Mouse (Mus musculus): ENCODE measurements at regions not wholly inside any gene's neighbourhood (a gene's known extent, or its start where the extent isn't known, plus 50 kb on each side); places are given as distances from the start of the nearest gene placed in this dataset.
A peak's percentile ranks its signal among the peaks of the same experiment; 100 is the strongest.

DNA sequence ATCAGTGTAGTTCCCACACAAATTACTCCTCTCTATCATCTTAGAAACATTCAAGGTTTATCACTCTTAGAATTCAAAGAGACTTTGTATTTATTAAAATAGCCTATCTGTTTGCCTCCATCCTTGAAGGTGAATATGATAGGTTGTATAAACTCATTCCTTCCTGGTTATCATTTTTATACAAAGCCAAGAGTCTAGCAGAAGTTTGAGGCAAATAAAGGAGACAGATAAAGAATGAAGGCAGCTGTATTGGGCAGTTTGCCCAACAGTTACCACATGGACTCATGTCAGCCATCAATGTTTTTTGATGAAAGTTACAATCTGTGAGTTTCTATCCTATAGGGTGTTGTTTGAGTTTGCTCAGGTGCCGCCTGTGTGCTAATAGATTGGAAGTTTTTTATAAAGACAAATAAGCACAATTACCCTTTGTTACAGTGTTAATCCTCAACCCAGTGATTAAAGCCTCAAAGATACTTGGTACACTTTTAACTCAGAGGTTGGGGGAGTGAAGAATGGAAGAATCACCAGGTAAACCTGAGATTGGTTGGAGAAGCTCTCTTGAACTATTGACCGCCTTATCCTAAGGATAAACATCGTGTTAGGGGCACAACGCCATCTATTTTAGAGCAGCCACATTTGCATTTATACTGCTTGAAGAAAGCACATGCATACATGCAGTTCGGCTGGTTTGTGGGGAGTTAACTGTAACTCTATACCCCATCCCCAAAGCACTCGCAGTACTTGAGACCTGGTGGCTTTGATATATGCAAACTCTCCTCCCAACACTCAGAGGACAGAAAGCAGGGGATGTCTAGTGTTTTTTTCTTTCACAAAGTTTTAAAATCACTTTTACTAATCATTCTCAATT is 175.6 kb upstream of the Gm11114 start:
- Histone ChIP-seq H3K9ac (replicated peaks; ENCODE audit: low read length) (no peak overlapping the region), H3K27ac (replicated peaks; ENCODE audit: low read depth, low read length) (no peak overlapping the region), H3K4me3 (ENCODE audit: low read depth, low read length) (no peak overlapping the region), H3K36me3 (replicated peaks; ENCODE audit: control insufficient read depth, insufficient read depth, low read depth, low read length) (no peaks in the 10 kb centered on the region), H3K4me2 (ENCODE audit: low read depth, low read length) (no peak overlapping the region), H3K9me3 (replicated peaks; ENCODE audit: control insufficient read depth, low read length) (no peaks in the 10 kb centered on the region), H3K27me3 (ENCODE audit: control insufficient read depth, insufficient read depth, low read length) (no peaks in the 10 kb centered on the region), H3K4me1 (ENCODE audit: control insufficient read depth, insufficient read depth, low read length) (no peaks in the 10 kb centered on the region)
- no peak for ATAC-seq (replicated peaks; ENCODE audit: insufficient number of reproducible peaks, low FRiP score, low TSS enrichment, low read depth)
- no peak for DNase-seq (ENCODE audit: low spot score)
- 67% methylated on average over 6 of the region's 6 CpGs for WGBS

DNA sequence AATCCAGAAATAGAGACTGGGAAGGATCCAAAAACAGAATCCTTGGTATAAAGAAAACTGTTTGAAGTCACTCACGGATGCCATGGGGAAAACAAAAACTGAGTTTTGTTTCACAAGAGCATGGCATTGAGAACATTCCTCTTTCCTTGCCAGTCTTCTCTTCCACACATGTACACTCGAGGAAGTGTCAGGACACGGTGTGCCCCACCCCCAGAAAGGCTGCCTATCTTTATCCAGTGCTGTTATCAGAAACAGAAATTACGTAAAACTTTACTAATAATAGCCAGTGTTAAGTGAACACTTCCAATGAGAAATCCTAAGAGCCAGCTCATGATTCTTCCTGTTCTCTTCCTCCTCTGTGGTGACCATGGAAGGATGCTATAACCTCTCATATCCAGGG is 172.7 kb upstream of the Gm11114 start:
- ATAC-seq (replicated peaks; ENCODE audit: insufficient number of reproducible peaks, low FRiP score, low TSS enrichment, low read depth) = no peak
- Histone ChIP-seq H3K9ac (replicated peaks; ENCODE audit: low read length) (no peak overlapping the region), H3K27me3 (ENCODE audit: control insufficient read depth, insufficient read depth, low read length) (no peaks in the 10 kb centered on the region), H3K4me2 (ENCODE audit: low read depth, low read length) (no peak overlapping the region), H3K9me3 (replicated peaks; ENCODE audit: control insufficient read depth, low read length) (no peaks in the 10 kb centered on the region), H3K36me3 (replicated peaks; ENCODE audit: control insufficient read depth, insufficient read depth, low read depth, low read length) (no peaks in the 10 kb centered on the region), H3K4me3 (ENCODE audit: low read depth, low read length) (no peak overlapping the region), H3K27ac (replicated peaks; ENCODE audit: low read depth, low read length) (no peak overlapping the region), H3K4me1 (ENCODE audit: control insufficient read depth, insufficient read depth, low read length) (no peaks in the 10 kb centered on the region)
- WGBS = 77% methylated on average over 4 of the region's 4 CpGs
- no peak for DNase-seq (ENCODE audit: low spot score)

GRCm38 (mm10) chr9:85144363-85144762 is 168.2 kb upstream of the Gm11114 start:
- H3K9me3 ChIP-seq (replicated peaks; ENCODE audit: control insufficient read depth, low read length) = no peaks in the 10 kb centered on the region
- H3K4me2 ChIP-seq (ENCODE audit: low read depth, low read length) = no peak overlapping the region
- DNase-seq (ENCODE audit: low spot score) (no peak), ATAC-seq (replicated peaks; ENCODE audit: insufficient number of reproducible peaks, low FRiP score, low TSS enrichment, low read depth) (no peak)
- WGBS = 83% methylated on average over 2 of the region's 2 CpGs
- no peaks in the 10 kb centered on the region for H3K4me1 ChIP-seq (ENCODE audit: control insufficient read depth, insufficient read depth, low read length)
- H3K27ac ChIP-seq (replicated peaks; ENCODE audit: low read depth, low read length) = no peak overlapping the region
- H3K9ac ChIP-seq (replicated peaks; ENCODE audit: low read length) = no peak overlapping the region
- no peaks in the 10 kb centered on the region for H3K27me3 ChIP-seq (ENCODE audit: control insufficient read depth, insufficient read depth, low read length)
- no peaks in the 10 kb centered on the region for H3K36me3 ChIP-seq (replicated peaks; ENCODE audit: control insufficient read depth, insufficient read depth, low read depth, low read length)
- no peak overlapping the region for H3K4me3 ChIP-seq (ENCODE audit: low read depth, low read length)

DNA sequence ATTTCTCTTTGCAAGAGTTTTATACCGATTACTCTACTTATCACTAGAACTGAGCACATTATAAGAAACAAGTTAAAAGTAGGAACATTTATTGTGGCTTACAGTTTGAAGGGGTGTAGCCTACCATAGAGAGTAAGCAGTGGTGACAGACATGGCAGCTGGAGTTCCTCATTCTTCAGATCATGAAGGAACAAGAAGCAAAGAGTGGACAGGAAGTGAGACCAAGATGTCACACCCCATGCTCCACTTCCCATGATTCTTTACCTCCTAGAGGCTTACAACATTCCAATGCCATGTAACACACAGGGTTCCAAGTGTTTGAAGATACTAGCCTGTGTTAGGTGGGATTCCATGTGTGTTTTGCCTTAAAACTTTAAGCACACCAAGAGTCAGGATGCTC is 146.9 kb upstream of the Gm11114 start:
- ATAC-seq (replicated peaks; ENCODE audit: insufficient number of reproducible peaks, low FRiP score, low TSS enrichment, low read depth) = no peak
- Histone ChIP-seq H3K4me1 (ENCODE audit: control insufficient read depth, insufficient read depth, low read length) (no peaks in the 10 kb centered on the region), H3K9me3 (replicated peaks; ENCODE audit: control insufficient read depth, low read length) (no peaks in the 10 kb centered on the region), H3K27me3 (ENCODE audit: control insufficient read depth, insufficient read depth, low read length) (no peaks in the 10 kb centered on the region), H3K4me2 (ENCODE audit: low read depth, low read length) (no peak overlapping the region), H3K36me3 (replicated peaks; ENCODE audit: control insufficient read depth, insufficient read depth, low read depth, low read length) (no peaks in the 10 kb centered on the region), H3K9ac (replicated peaks; ENCODE audit: low read length) (no peak overlapping the region), H3K4me3 (ENCODE audit: low read depth, low read length) (no peak overlapping the region), H3K27ac (replicated peaks; ENCODE audit: low read depth, low read length) (no peak overlapping the region)
- no peak for DNase-seq (ENCODE audit: low spot score)
- 97% methylated on average over 1 of the region's 1 CpGs for WGBS

DNA sequence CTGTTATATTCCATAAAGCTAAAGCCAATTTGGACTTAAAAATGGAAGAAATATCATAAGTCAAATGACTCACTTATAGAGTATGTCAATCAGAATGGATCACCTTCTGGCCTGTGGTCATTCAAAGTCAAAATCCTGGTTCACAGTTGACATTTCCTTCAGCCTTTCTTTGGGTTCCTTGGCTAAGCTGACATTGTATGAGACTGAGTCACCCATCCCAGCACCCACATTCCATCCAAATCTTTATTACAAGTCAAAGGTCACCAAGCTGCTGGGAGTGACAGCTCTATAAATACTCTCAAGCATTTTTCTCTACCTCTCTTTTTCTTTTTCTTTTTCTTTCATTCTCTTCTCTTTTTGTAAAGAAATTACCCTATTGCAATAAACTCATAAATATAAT is 145.3 kb upstream of the Gm11114 start:
- no peak overlapping the region for H3K4me2 ChIP-seq (ENCODE audit: low read depth, low read length)
- DNase-seq (ENCODE audit: low spot score) (no peak), ATAC-seq (replicated peaks; ENCODE audit: insufficient number of reproducible peaks, low FRiP score, low TSS enrichment, low read depth) (no peak)
- H3K27ac ChIP-seq (replicated peaks; ENCODE audit: low read depth, low read length) = no peak overlapping the region
- no peaks in the 10 kb centered on the region for H3K27me3 ChIP-seq (ENCODE audit: control insufficient read depth, insufficient read depth, low read length)
- no peak overlapping the region for H3K4me3 ChIP-seq (ENCODE audit: low read depth, low read length)
- no peak overlapping the region for H3K9ac ChIP-seq (replicated peaks; ENCODE audit: low read length)
- H3K36me3 ChIP-seq (replicated peaks; ENCODE audit: control insufficient read depth, insufficient read depth, low read depth, low read length) = no peaks in the 10 kb centered on the region
- no peaks in the 10 kb centered on the region for H3K4me1 ChIP-seq (ENCODE audit: control insufficient read depth, insufficient read depth, low read length)
- H3K9me3 ChIP-seq (replicated peaks; ENCODE audit: control insufficient read depth, low read length) = no peaks in the 10 kb centered on the region

GRCm38 (mm10) chr9:85174431-85174830 is 138.1 kb upstream of the Gm11114 start:
- ATAC-seq (replicated peaks; ENCODE audit: insufficient number of reproducible peaks, low FRiP score, low TSS enrichment, low read depth) (no peak), DNase-seq (ENCODE audit: low spot score) (peak; percentile 7)
- no peak overlapping the region for H3K27ac ChIP-seq (replicated peaks; ENCODE audit: low read depth, low read length)
- no peaks in the 10 kb centered on the region for H3K27me3 ChIP-seq (ENCODE audit: control insufficient read depth, insufficient read depth, low read length)
- H3K36me3 ChIP-seq (replicated peaks; ENCODE audit: control insufficient read depth, insufficient read depth, low read depth, low read length) = no peaks in the 10 kb centered on the region
- H3K4me3 ChIP-seq (ENCODE audit: low read depth, low read length) = no peak overlapping the region
- H3K4me2 ChIP-seq (ENCODE audit: low read depth, low read length) = no peak overlapping the region
- H3K9ac ChIP-seq (replicated peaks; ENCODE audit: low read length) = no peak overlapping the region
- H3K9me3 ChIP-seq (replicated peaks; ENCODE audit: control insufficient read depth, low read length) = no peaks in the 10 kb centered on the region
- no peaks in the 10 kb centered on the region for H3K4me1 ChIP-seq (ENCODE audit: control insufficient read depth, insufficient read depth, low read length)
- 63% methylated on average over 3 of the region's 3 CpGs for WGBS

DNA sequence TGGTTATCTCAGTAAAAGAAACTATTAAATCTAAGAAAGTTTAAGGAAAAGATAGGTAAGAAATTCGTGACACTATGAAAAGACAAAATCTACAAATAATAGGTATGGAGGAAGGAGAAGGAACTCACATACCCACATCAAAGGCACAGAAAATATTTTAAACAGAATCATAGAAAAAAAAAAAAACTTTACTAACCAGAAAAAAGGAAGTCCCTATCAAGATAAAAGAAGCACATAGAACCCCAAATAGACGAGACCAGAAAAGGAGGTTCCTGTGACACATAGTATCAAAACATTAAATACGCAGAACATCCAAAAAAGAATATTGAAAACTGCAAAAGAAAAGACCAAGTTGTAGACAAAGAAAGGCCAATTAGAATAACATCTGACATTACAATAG is 111.4 kb upstream of the Gm11114 start:
- H3K4me1 ChIP-seq (ENCODE audit: control insufficient read depth, insufficient read depth, low read length) = no peaks in the 10 kb centered on the region
- no peak for ATAC-seq (replicated peaks; ENCODE audit: insufficient number of reproducible peaks, low FRiP score, low TSS enrichment, low read depth)
- no peaks in the 10 kb centered on the region for H3K27me3 ChIP-seq (ENCODE audit: control insufficient read depth, insufficient read depth, low read length)

GRCm38 (mm10) chr9:85224870-85225269 is 87.7 kb upstream of the Gm11114 start:
- Histone ChIP-seq H3K9me3 (replicated peaks; ENCODE audit: control insufficient read depth, low read length) (no peaks in the 10 kb centered on the region), H3K27ac (replicated peaks; ENCODE audit: low read depth, low read length) (no peak overlapping the region), H3K4me2 (ENCODE audit: low read depth, low read length) (no peak overlapping the region), H3K27me3 (ENCODE audit: control insufficient read depth, insufficient read depth, low read length) (no peaks in the 10 kb centered on the region), H3K9ac (replicated peaks; ENCODE audit: low read length) (no peak overlapping the region), H3K36me3 (replicated peaks; ENCODE audit: control insufficient read depth, insufficient read depth, low read depth, low read length) (no peaks in the 10 kb centered on the region), H3K4me1 (ENCODE audit: control insufficient read depth, insufficient read depth, low read length) (no peaks in the 10 kb centered on the region), H3K4me3 (ENCODE audit: low read depth, low read length) (no peak overlapping the region)
- no peak for DNase-seq (ENCODE audit: low spot score)
- ATAC-seq (replicated peaks; ENCODE audit: insufficient number of reproducible peaks, low FRiP score, low TSS enrichment, low read depth) = no peak
- WGBS = 75% methylated on average over 3 of the region's 3 CpGs

More for the DNA sequence above, 111.4 kb upstream of the Gm11114 start:
- Histone ChIP-seq H3K36me3 (replicated peaks; ENCODE audit: control insufficient read depth, insufficient read depth, low read depth, low read length) (no peaks in the 10 kb centered on the region), H3K9me3 (replicated peaks; ENCODE audit: control insufficient read depth, low read length) (no peaks in the 10 kb centered on the region), H3K4me2 (ENCODE audit: low read depth, low read length) (no peak overlapping the region), H3K4me3 (ENCODE audit: low read depth, low read length) (no peak overlapping the region), H3K9ac (replicated peaks; ENCODE audit: low read length) (no peak overlapping the region), H3K27ac (replicated peaks; ENCODE audit: low read depth, low read length) (no peak overlapping the region)
- no peak for DNase-seq (ENCODE audit: low spot score)
- 85% methylated on average over 3 of the region's 3 CpGs for WGBS

All from embryonic facial prominence, embryonic 11.5 days (tissue).